In genomic region chr2:158778349-158778748, GRCm38 (mm10) we compare ENCODE assay signal across 24 mouse cellular contexts. TPM values are rescaled to one million over a fixed set of nuclear protein-coding genes. Genes with fewer than 3 reads are reported as not detected.
DNase-seq lines count a peak whose midpoint lies in the region; ATAC-seq and TF ChIP-seq lines count a peak whose summit lies in the region.
"Had no signal": no experiment of that assay in that cellular context is flagged by ENCODE, and none has a peak within 500 bp of the region (broad histone marks: within the 10 kb centered on the region; RNA-seq: fewer than 3 reads in every experiment).

No protein-coding gene starts in this region.

- no peak overlapping the region for H3K4me3 ChIP-seq in heart, embryonic 13.5 days
- no peak overlapping the region for H3K4me3 ChIP-seq in lung, embryonic 14.5 days (ENCODE audit: low read depth, low read length)
- H3K4me3 ChIP-seq in stomach, postnatal 0 days (ENCODE audit: low read depth, low read length): no peak overlapping the region
- H3K4me3 ChIP-seq: hindbrain, embryonic 12.5 days; left cerebral cortex, adult 2 months; liver, embryonic 13.5 days; midbrain, embryonic 15.5 days; myocyte had no signal

- H3K36me3 ChIP-seq in heart, embryonic 13.5 days: peaks cover 46% of the 10 kb centered on the region
- H3K36me3 ChIP-seq in lung, embryonic 14.5 days (ENCODE audit: insufficient read depth): peaks cover 60% of the 10 kb centered on the region
- peaks cover 5% of the 10 kb centered on the region for H3K36me3 ChIP-seq in stomach, postnatal 0 days (ENCODE audit: control insufficient read depth, insufficient read depth, low read length)
- H3K36me3 ChIP-seq: midbrain, embryonic 15.5 days had no signal

- peak overlapping the region; percentile 56 for H3K9ac ChIP-seq in heart, embryonic 13.5 days
- H3K9ac ChIP-seq in lung, embryonic 14.5 days: no peak overlapping the region
- H3K9ac ChIP-seq in stomach, postnatal 0 days (ENCODE audit: low read length): 0 out of 2 replicates have a peak overlapping the region, but pooled peaks have one; percentile 13
- H3K9ac ChIP-seq: hindbrain, embryonic 12.5 days; liver, embryonic 13.5 days; midbrain, embryonic 15.5 days had no signal

- H3K27ac ChIP-seq in heart, embryonic 13.5 days (replicated peaks): peak overlapping the region; percentile 32; the same call in 1 of the 2 replicates
- no peak overlapping the region for H3K27ac ChIP-seq in lung, embryonic 14.5 days (ENCODE audit: low read depth)
- H3K27ac ChIP-seq in stomach, postnatal 0 days (replicated peaks): peak overlapping the region; percentile 49; the same call in 1 of the 2 replicates
- H3K27ac ChIP-seq: hindbrain, embryonic 12.5 days; left cerebral cortex, adult 2 months; liver, embryonic 13.5 days; midbrain, embryonic 15.5 days had no signal

- H3K4me2 ChIP-seq in heart, embryonic 13.5 days: 0 out of 2 replicates have a peak overlapping the region, but pooled peaks have one; percentile 2
- H3K4me2 ChIP-seq in lung, embryonic 14.5 days: no peak overlapping the region
- H3K4me2 ChIP-seq in stomach, postnatal 0 days (replicated peaks; ENCODE audit: low read depth): no peak overlapping the region
- H3K4me2 ChIP-seq: hindbrain, embryonic 12.5 days; liver, embryonic 13.5 days; midbrain, embryonic 15.5 days had no signal

- H3K27me3 ChIP-seq in heart, embryonic 13.5 days (replicated peaks): no peaks in the 10 kb centered on the region
- no peaks in the 10 kb centered on the region for H3K27me3 ChIP-seq in lung, embryonic 14.5 days (ENCODE audit: insufficient read depth, low read length)
- H3K27me3 ChIP-seq in stomach, postnatal 0 days (ENCODE audit: control insufficient read depth, insufficient read depth, low read length): no peaks in the 10 kb centered on the region
- H3K27me3 ChIP-seq: CH12.LX; hindbrain, embryonic 12.5 days; liver, embryonic 13.5 days; midbrain, embryonic 15.5 days had no signal

- no peak for TF ChIP-seq EP300 in stomach, postnatal 0 days (optimal IDR thresholded peaks at IDR 0.05)

- no peak for TF ChIP-seq CTCF in lung, embryonic 14.5 days (IDR thresholded peaks at IDR 0.05; ENCODE audit: low read depth)
- TF ChIP-seq CTCF in stomach, postnatal 0 days (IDR thresholded peaks at IDR 0.05; ENCODE audit: low read depth): no peak

- H3K4me1 ChIP-seq in heart, embryonic 13.5 days: peaks cover 61% of the 10 kb centered on the region
- peaks cover 14% of the 10 kb centered on the region; the same call in 1 of the 2 replicates for H3K4me1 ChIP-seq in lung, embryonic 14.5 days (ENCODE audit: insufficient read depth)
- peaks cover 10% of the 10 kb centered on the region for H3K4me1 ChIP-seq in stomach, postnatal 0 days (replicated peaks; ENCODE audit: control insufficient read depth, insufficient read depth)
- H3K4me1 ChIP-seq: midbrain, embryonic 15.5 days had no signal

- no peak for ATAC-seq in heart, embryonic 13.5 days (ENCODE audit: extremely low read depth, insufficient number of reproducible peaks, low FRiP score, low TSS enrichment)
- ATAC-seq in lung, embryonic 14.5 days (ENCODE audit: insufficient read depth): no peak
- ATAC-seq in stomach, postnatal 0 days (ENCODE audit: low FRiP score, low TSS enrichment): no peak
- no peak for ATAC-seq in megakaryocyte-erythroid progenitor cell, adult 5-6 weeks (replicated peaks; ENCODE audit: low FRiP score, low TSS enrichment, poor library complexity, severe bottlenecking)
- ATAC-seq: forebrain, embryonic 16.5 days; inflammation-experienced regulatory T-cells, adult 6 months; midbrain, embryonic 15.5 days had no signal

- no peak for DNase-seq in heart, adult 8-10 months (ENCODE audit: low spot score)
- peak; percentile 43 for DNase-seq in urinary bladder, postnatal 14 days (ENCODE audit: low spot score)
- no peak for DNase-seq in urinary bladder, adult 2 months (ENCODE audit: low spot score)
- peak; percentile 52 for DNase-seq in lung, embryonic 14.5 days
- no peak for DNase-seq in stomach, postnatal 0 days (ENCODE audit: low spot score)
- DNase-seq in embryo, embryonic 11 days: no peak
- DNase-seq: adrenal gland, adult 2 months; cerebellum, adult 8-10 months; heart, adult 11 months; kidney, adult 9 months; kidney, postnatal 36 days; liver, embryonic 13.5 days; right cerebral cortex, postnatal 14 days; thymus, adult 18-20 months; thymus, postnatal 4 days had no signal

- 56% methylated on average over 7 of the region's 7 CpGs for WGBS in heart, embryonic 13.5 days
- WGBS in lung, embryonic 14.5 days: 42% methylated on average over 7 of the region's 7 CpGs
- 61% methylated on average over 7 of the region's 7 CpGs for WGBS in stomach, postnatal 0 days

- H3K9me3 ChIP-seq in heart, embryonic 13.5 days: no peaks in the 10 kb centered on the region
- H3K9me3 ChIP-seq in lung, embryonic 14.5 days (ENCODE audit: low read depth, low read length): no peaks in the 10 kb centered on the region
- no peaks in the 10 kb centered on the region for H3K9me3 ChIP-seq in stomach, postnatal 0 days (ENCODE audit: control insufficient read depth, low read length)
- H3K9me3 ChIP-seq: hindbrain, embryonic 12.5 days; liver, embryonic 13.5 days; midbrain, embryonic 15.5 days had no signal

RNA-seq across cellular contexts. Expression of gene Fam83d, which starts 10.5 kb away (rescaled TPM):
- 56.7 and 56.9 TPM in 2 replicates for polyA plus RNA-seq in heart, embryonic 13.5 days (2015; fragmentation: Nextera tagmentation; extraction: Ambion mirVana)
- 1 to 10 TPM in 1 of 4 experiments, under 1 TPM in 3; 0.22 to 1.6 (median 0.54) TPM for total RNA-seq in heart, adult 8-10 months (2022)
- polyA plus RNA-seq in urinary bladder, adult 2 months (2012; rRNA removed): 19.3 and 23.7 TPM in 2 replicates
- polyA plus RNA-seq in lung, embryonic 14.5 days (2014; fragmentation: Nextera tagmentation; extraction: Ambion mirVana): 64.1 and 67.5 TPM in 2 replicates
- 61.1 and 61.3 TPM in 2 replicates for polyA plus RNA-seq in stomach, postnatal 0 days (2015; fragmentation: Nextera tagmentation; extraction: Ambion mirVana)
- 6.2 and 9.7 TPM in 2 replicates for total RNA-seq in megakaryocyte-erythroid progenitor cell, adult 5-6 weeks (2014; fragmentation: Nextera tagmentation)
- 3.9 and 7.5 TPM in 2 replicates for total RNA-seq in megakaryocyte-erythroid progenitor cell, adult 5-6 weeks (2017)

RNA-seq across cellular contexts. Expression of gene Dhx35, which starts 16.3 kb away (rescaled TPM):
- polyA plus RNA-seq in heart, embryonic 13.5 days (2015; fragmentation: Nextera tagmentation; extraction: Ambion mirVana): 10.6 and 11.8 TPM in 2 replicates
- 10 to 100 TPM; 12.3 to 17.6 (median 15.8) TPM for total RNA-seq in heart, adult 8-10 months (2022)
- polyA plus RNA-seq in urinary bladder, adult 2 months (2012; rRNA removed): 18.0 and 18.4 TPM in 2 replicates
- 17.0 and 17.1 TPM in 2 replicates for polyA plus RNA-seq in lung, embryonic 14.5 days (2014; fragmentation: Nextera tagmentation; extraction: Ambion mirVana)
- 5.6 and 6.5 TPM in 2 replicates for polyA plus RNA-seq in stomach, postnatal 0 days (2015; fragmentation: Nextera tagmentation; extraction: Ambion mirVana)
- total RNA-seq in megakaryocyte-erythroid progenitor cell, adult 5-6 weeks (2014; fragmentation: Nextera tagmentation): 12.0 and 13.5 TPM in 2 replicates
- total RNA-seq in megakaryocyte-erythroid progenitor cell, adult 5-6 weeks (2017): 8.7 and 10.1 TPM in 2 replicates

Comparison
In these comparisons a context has a peak if more than half of its experiments do, and no peak if none do; other contexts are left out.
1. DNase-seq: peak in urinary bladder, postnatal 14 days (single experiment) and lung, embryonic 14.5 days (single experiment); none in heart, adult 8-10 months (single experiment), urinary bladder, adult 2 months (single experiment), stomach, postnatal 0 days (single experiment) and embryo, embryonic 11 days (single experiment).